Mouse (Mus musculus) frontal cortex, postnatal 25 days (tissue): ENCODE measurements at regions not wholly inside any gene's neighbourhood (a gene's known extent, or its start where the extent isn't known, plus 50 kb on each side); places are given as distances from the start of the nearest gene placed in this dataset.

ENCODE experiments used
- DNase-seq, 2 experiments: peaks; one replicate each; pipeline ENCODE4 v3.0.0; 2022; ENCODE audit warnings: low spot score in 2 of 2

- no peak for DNase-seq
These were observed 325.6 kb upstream of the Itga1 start for GRCm38 (mm10) chr13:115427091-115428033.

- DNase-seq: no peak
These were observed 324.1 kb upstream of the Itga1 start for GRCm38 (mm10) chr13:115425610-115426562.

GRCm38 (mm10) chr13:115423761-115424160, 322.0 kb upstream of the Itga1 start:
- no peak for DNase-seq

DNA sequence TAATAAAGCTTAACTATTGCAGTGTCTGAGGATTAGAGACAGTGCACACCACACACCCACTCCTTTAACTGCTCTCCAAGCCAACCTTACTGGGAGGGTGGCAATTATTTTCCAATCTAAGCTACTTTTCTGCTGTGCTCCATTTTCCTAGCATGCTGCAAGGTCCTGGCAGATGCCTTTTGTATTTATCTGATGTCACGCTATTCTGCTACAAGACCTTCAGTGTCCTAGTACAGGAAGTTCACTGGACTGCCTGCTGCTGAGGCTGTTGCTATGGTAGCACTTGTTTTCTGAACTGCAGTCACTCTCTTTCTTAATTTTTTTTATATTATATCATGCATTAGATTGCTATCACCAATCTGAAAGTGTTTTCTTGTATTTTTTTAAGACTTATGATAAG, 319.7 kb upstream of the Itga1 start:
- no peak for DNase-seq

- DNase-seq: no peak
These were observed 316.1 kb upstream of the Itga1 start for GRCm38 (mm10) chr13:115417829-115418228.

GRCm38 (mm10) chr13:115413721-115414531, 312.2 kb upstream of the Itga1 start:
- DNase-seq: no peak

GRCm38 (mm10) chr13:115405916-115406315, 304.2 kb upstream of the Itga1 start:
- no peak for DNase-seq

DNA sequence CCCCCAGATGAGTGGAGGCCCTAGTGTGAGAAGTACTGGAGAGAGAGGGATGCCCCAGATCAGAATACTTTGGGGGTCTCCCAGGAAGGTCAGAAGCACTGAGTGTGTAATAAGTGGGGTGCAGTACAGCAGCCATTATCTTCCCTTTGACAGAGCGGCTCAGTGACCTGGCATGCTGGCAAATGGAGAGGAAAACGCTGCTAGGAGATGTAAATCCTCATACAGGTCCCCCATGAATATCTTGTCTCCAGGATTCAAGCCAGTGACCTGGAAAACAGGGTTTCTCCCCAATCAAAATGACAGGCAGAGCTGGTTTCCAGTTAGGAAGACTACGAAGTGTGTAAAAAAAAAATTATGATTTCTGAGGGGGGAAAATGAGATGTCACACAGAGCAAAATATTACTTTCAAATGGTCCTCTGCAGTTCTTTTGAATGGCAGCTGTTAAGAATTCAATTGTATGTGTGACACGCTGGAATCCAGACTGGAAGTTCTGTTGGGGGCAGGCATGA, 299.0 kb upstream of the Itga1 start:
- no peak for DNase-seq

DNA sequence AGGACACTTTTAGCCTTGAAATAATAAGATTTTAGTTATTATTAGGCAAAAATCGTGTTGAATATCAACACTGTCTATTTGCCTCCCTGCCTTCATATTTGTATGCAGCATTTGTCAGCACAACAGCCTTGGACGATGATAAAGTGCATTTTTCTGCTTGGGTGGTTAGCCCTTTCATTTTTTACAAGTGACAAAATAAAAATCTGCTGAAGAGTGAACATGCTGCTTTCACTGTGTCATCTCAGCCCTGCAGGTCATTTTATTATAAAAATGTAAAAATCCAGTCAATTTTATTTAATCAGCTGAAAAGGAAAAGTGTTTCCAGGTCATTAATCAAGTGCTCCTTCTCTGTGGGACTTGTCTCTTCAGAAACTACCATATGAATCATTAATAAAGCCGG, 277.9 kb upstream of the Itga1 start:
- DNase-seq: no peak

DNA sequence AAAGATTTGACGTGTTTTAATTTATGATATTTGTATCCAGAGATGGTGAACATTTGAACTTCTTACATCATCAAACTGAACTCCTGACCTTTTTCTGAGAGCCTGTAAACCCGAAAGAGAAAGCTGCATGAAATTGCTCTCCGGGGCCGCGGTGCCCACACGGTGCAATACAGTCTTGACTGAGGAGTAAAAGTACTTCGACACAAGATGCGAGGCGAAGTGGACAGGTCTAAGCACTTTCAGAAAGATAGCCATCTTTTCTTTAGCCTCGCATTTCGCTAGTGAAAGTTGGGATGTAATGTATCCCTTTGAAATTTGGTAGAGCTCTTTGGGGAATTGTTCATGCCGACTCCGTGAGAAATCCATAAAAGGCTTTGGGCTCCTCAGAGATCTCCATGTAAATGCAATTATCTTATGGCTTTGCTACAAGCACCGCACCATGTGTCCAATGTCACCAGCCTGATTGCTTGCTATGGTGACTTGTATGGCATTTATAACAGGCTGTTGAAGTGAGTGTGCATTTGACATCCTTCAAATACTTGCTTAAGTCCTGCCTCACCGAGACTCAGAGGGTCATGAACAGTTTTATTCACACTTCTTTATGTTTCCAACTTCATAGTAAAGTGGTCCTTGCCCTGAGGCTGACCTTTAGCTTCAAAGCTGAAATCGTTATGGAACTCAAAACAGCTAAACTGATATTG, 274.6 kb upstream of the Itga1 start:
- no peak for DNase-seq

GRCm38 (mm10) chr13:115361457-115361856, 259.7 kb upstream of the Itga1 start:
- no peak for DNase-seq

DNA sequence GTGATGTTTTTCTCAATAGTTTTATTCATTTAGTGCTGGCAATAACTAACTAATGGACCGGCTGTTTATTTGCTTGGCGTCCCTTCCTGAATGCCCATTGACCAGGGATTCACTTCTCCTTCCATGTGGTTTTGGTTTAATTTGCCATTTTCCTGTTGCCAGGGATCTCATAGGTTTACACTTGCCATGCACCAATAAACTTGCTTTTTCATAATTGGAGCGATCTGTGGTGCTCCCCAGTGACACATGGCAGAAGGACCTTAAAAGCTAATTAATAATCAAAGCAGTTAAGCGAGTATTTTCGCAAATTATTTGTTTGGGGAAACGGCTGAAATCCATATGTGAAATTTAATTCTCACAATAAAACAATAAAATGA, 245.2 kb upstream of the Itga1 start:
- no peak for DNase-seq

DNA sequence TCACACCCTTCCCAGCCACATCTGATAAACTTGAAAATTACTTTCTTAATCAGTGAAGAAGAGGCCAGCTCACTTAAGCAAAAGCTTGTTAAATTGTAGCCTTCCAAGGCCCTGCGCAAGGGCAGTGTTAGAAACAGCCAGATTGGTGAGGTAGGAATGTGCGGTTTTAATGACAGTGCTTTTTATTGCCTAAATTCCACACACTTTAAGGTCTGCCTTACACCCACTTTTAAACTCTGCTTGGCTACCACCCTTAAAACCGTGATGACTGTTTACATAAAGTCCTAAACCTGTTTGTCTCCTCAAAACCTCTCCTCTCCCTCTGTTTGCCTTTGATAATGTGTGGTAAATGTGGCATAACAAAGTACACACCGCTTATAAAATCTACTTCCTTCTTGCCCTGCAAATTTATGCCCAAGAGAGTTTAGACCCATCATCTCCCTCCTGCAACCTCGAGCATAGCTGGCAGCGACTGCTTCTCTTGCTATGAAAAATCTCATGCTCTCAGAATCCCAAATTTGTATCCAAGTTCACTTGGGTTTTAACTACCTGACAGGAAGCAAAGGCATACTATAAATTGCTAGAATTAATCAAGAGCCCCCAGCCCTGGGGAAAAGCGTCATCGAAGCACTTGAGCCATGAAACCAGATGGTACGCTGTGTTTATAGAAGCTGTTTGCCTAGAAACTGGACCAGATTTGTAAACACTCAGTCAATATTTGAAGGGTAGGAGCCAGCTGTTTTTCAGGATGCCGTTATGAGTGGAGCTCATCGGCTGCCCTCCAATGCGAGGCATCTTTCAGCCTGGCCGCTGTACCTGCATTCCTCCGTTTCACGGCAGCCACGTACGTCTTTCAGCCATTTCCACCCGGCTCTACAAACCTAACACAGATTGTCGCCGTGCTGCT, 244.6 kb upstream of the Itga1 start:
- no peak for DNase-seq

DNA sequence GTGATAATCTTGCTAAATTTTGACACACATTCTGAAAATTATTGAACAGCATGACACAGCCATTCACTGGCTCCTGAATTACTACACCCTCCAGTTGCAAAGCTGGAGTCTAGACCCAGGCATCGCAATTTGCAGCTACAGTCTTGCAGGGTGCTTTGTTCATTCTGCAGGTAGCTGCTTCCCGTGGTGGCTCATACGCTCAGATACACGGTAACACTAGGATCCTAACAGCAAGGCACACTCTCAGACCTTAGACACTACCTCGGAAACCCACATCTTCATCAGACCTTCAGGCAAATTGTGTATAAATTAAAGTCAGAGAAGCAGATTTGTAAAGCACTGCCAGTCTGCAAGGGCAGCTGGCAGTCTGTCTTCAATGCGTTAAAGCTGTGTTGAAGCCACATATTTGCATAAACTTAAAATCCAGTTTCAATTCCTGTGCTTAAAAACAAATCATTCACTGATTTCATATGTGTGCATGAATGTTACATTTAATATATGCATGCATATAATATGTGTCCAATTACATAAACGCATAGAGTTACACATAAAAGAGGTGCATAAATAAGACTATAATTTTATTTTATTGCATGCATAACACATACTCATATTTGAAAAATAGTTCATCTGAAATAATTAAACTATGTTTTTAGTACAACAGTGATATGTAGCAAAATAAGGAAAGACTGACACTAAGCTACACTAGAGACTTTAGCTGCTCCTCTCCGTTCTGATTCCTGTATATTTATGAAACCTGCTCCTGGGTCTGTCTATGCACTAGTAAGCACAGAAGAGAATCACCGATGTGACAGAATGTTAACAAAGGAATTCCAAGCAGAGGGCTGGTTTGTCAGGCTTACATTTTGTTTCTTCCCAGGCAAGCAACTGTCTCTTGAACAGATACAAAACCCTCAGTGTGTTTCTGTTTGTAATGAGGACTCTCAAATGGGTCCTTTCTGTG, 227.5 kb upstream of the Itga1 start:
- DNase-seq: no peak

DNA sequence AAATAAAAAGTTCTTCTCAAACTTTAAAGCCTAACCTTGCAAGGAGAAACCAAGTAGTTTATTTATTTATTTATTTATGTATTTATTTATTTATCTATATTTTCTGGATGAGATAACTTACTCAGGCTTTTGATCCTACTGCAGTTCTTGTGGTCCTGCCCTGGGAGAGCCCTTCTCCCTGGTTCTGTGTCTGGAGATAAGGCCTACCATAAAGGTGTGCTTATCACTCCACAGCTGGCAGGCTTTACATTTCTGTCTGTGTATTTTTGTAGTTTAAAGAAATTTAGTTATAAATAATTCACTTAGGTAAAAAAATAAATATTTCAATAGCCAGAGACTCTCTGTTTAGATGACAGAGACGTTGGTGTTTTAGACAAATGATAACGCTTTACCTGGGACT, 224.5 kb upstream of the Itga1 start:
- DNase-seq: no peak

DNA sequence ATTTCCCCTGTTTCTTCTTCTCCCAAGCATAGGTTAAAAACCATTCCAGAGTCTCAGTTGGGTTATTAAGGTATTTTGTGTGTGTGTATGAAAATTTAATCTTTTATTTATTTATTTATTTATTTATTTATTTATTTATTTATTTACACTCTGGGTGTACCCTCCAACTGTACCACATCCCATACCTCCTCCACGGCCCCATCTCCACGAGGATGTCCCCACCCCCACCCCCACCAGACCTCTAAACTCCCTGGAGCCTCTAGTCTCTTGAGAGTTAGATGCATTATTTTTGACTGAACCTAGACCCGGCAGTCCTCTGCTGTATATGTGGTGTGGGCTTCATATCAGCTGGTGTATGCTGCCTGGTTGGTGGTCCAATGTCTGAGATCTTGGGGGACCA, 214.9 kb upstream of the Itga1 start:
- DNase-seq: no peak

- no peak for DNase-seq
These were observed 206.8 kb upstream of the Itga1 start for GRCm38 (mm10) chr13:115308586-115308985.

DNA sequence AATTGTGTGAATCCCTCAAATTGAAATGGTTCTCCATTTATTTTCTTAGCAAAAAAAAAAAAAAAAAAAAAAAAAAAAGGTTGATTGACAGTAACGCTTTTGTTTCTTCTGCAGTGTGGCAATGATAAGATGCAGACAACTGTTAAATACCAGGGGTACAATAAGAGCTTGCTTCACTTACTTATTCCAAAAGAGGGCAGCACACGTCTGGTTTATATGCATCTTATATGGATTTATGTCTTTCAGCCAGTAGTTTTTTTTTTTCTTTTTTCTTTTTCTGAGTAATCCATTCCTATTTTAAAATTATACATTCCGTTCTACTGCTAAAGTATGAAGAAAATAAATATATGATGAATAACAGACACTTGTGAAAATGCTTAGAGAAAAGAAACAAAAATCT, 185.6 kb upstream of the Itga1 start:
- no peak for DNase-seq

DNA sequence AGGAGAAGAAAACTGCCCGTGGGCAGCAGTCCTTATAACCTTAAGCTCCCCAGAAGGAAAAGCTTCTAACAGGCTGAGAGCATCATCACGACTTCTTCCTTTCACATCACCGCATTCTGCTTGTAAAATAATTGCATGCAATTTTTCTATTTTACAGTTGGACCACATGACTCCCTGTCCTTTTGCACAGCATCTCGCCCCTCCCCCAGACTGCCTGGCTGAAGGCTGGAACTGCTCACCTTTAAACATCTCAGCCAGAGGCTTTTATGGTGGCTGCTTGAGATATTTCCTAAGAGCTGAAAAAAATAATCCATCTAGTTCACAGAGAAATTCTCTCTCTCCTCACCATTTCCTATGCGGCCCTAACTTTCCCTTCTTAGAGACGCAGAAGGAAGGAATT, 164.4 kb upstream of the Itga1 start:
- DNase-seq: no peak
